Mouse (Mus musculus): ENCODE results near the gene Ppp2ca. TPM values are rescaled to one million over a fixed set of nuclear protein-coding genes. Genes with fewer than 3 reads are reported as not detected.
A peak's percentile ranks its signal among the peaks of the same experiment; 100 is the strongest.

The Ppp2ca gene
- polyA plus RNA-seq, 1 experiment from 2014 or later = 122 TPM

GRCm38 (mm10) chr11:52168461-52168860 lies 70.0 kb downstream of the Ppp2ca start:
- 24% methylated on average over 12 of the region's 12 CpGs for WGBS
- H3K27ac ChIP-seq = no peak overlapping the region
- H3K9ac ChIP-seq = 0 out of 2 replicates have a peak overlapping the region, but pooled peaks have one; percentile 49
- peaks cover 55% of the 10 kb centered on the region for H3K27me3 ChIP-seq
- no peaks in the 10 kb centered on the region for H3K36me3 ChIP-seq
- peak overlapping the region; percentile 40 for H3K4me3 ChIP-seq
- ATAC-seq (ENCODE audit: low FRiP score) = no peak
- H3K4me2 ChIP-seq = peak overlapping the region; percentile 59
- peaks cover 11% of the 10 kb centered on the region for H3K4me1 ChIP-seq (replicated peaks)
- no peaks in the 10 kb centered on the region for H3K9me3 ChIP-seq

Small RNAs within 50 kb of the gene (microRNA-seq; reads per million reads assigned to microRNA genes)
- gene Gm24157 (0.93 reads per million), gene Mir3061 (30.0 reads per million, percentile 35 among the genes with 10 or more reads in this experiment)

Other genes with a start within 250 kb of the Ppp2ca start
- gene Jade2, start 241.0 kb upstream of the Ppp2ca start, polyA plus RNA-seq (2015; fragmentation: Nextera tagmentation; extraction: Ambion mirVana) = 0.23 and 0.32 TPM in 2 replicates
- gene Cdkn2aipnl, start 131.0 kb upstream of the Ppp2ca start, polyA plus RNA-seq (2015; fragmentation: Nextera tagmentation; extraction: Ambion mirVana) = 113 TPM in 2 replicates
- 256 and 270 TPM in 2 replicates for gene Ube2b, start 97.9 kb upstream of the Ppp2ca start, polyA plus RNA-seq (2015; fragmentation: Nextera tagmentation; extraction: Ambion mirVana)
- gene Cdkl3, start 94.5 kb upstream of the Ppp2ca start, polyA plus RNA-seq (2015; fragmentation: Nextera tagmentation; extraction: Ambion mirVana) = 25.1 and 29.1 TPM in 2 replicates
- not detected in 2 replicates for gene Olfr1373, start 46.8 kb downstream of the Ppp2ca start, polyA plus RNA-seq (2015; fragmentation: Nextera tagmentation; extraction: Ambion mirVana)
- not detected in 2 replicates for gene Olfr1371, start 115.3 kb downstream of the Ppp2ca start, polyA plus RNA-seq (2015; fragmentation: Nextera tagmentation; extraction: Ambion mirVana)
- gene Skp1a, start 133.3 kb downstream of the Ppp2ca start, polyA plus RNA-seq (2015; fragmentation: Nextera tagmentation; extraction: Ambion mirVana) = 1,097 and 1,103 TPM in 2 replicates
- 3.2 and 4.7 TPM in 2 replicates for gene Tcf7, start 184.3 kb downstream of the Ppp2ca start, polyA plus RNA-seq (2015; fragmentation: Nextera tagmentation; extraction: Ambion mirVana)

All from hindbrain, embryonic 13.5 days (tissue).